Mouse (Mus musculus): ENCODE results near the gene Mtus2. TPM values are rescaled to one million over a fixed set of nuclear protein-coding genes. Genes with fewer than 3 reads are reported as not detected.

Mtus2 gene
- polyA plus RNA-seq, 1 experiment from 2014 or later: 14.4 TPM

- Histone ChIP-seq H3K4me3 (replicated peaks) (no peak overlapping the region), H3K9me3 (0 out of 2 replicates have a peak, but pooled peaks cover 2% of the 10 kb centered on the region), H3K36me3 (replicated peaks) (no peaks in the 10 kb centered on the region), H3K27ac (no peak overlapping the region), H3K9ac (no peak overlapping the region), H3K4me1 (no peaks in the 10 kb centered on the region), H3K4me2 (no peak overlapping the region), H3K27me3 (no peaks in the 10 kb centered on the region)
- WGBS: 11% methylated on average over 7 of the region's 7 CpGs
- peak; percentile 68 for ATAC-seq (ENCODE audit: low FRiP score)
Measured at GRCm38 (mm10) chr5:148241932-148242331, 284.8 kb downstream of the Mtus2 start.

- H3K4me2 ChIP-seq: no peak overlapping the region
- H3K9ac ChIP-seq: no peak overlapping the region
- no peaks in the 10 kb centered on the region for H3K4me1 ChIP-seq
- WGBS: 33% methylated on average over 1 of the region's 1 CpGs
- H3K9me3 ChIP-seq: 0 out of 2 replicates have a peak, but pooled peaks cover 2% of the 10 kb centered on the region
- H3K27me3 ChIP-seq: no peaks in the 10 kb centered on the region
- no peaks in the 10 kb centered on the region for H3K36me3 ChIP-seq (replicated peaks)
- ATAC-seq (ENCODE audit: low FRiP score): no peak
- no peak overlapping the region for H3K27ac ChIP-seq
- no peak overlapping the region for H3K4me3 ChIP-seq (replicated peaks)
Measured at GRCm38 (mm10) chr5:148244471-148244870, 287.4 kb downstream of the Mtus2 start.

- WGBS: 79% methylated on average over 2 of the region's 2 CpGs
- H3K36me3 ChIP-seq (replicated peaks): no peaks in the 10 kb centered on the region
- no peak overlapping the region for H3K4me3 ChIP-seq (replicated peaks)
- no peaks in the 10 kb centered on the region for H3K4me1 ChIP-seq
- 0 out of 2 replicates have a peak, but pooled peaks cover 2% of the 10 kb centered on the region for H3K9me3 ChIP-seq
- no peak for ATAC-seq (ENCODE audit: low FRiP score)
- no peak overlapping the region for H3K27ac ChIP-seq
- H3K9ac ChIP-seq: no peak overlapping the region
- H3K4me2 ChIP-seq: no peak overlapping the region
- no peaks in the 10 kb centered on the region for H3K27me3 ChIP-seq
Measured at GRCm38 (mm10) chr5:148245386-148245785, 288.3 kb downstream of the Mtus2 start.

GRCm38 (mm10) chr5:148248236-148248635 lies 291.1 kb downstream of the Mtus2 start:
- H3K4me1 ChIP-seq: no peaks in the 10 kb centered on the region
- no peak overlapping the region for H3K4me3 ChIP-seq (replicated peaks)
- no peak overlapping the region for H3K4me2 ChIP-seq
- H3K9ac ChIP-seq: no peak overlapping the region
- no peak for ATAC-seq (ENCODE audit: low FRiP score)
- WGBS: 63% methylated on average over 2 of the region's 2 CpGs
- H3K27me3 ChIP-seq: no peaks in the 10 kb centered on the region
- no peaks in the 10 kb centered on the region for H3K36me3 ChIP-seq (replicated peaks)
- no peak overlapping the region for H3K27ac ChIP-seq
- 0 out of 2 replicates have a peak, but pooled peaks cover 2% of the 10 kb centered on the region for H3K9me3 ChIP-seq

GRCm38 (mm10) chr5:148251847-148252246 lies 294.7 kb downstream of the Mtus2 start:
- Histone ChIP-seq H3K9me3 (no peaks in the 10 kb centered on the region), H3K4me2 (no peak overlapping the region), H3K36me3 (replicated peaks) (no peaks in the 10 kb centered on the region), H3K4me3 (replicated peaks) (no peak overlapping the region), H3K27ac (no peak overlapping the region), H3K4me1 (no peaks in the 10 kb centered on the region), H3K27me3 (no peaks in the 10 kb centered on the region), H3K9ac (no peak overlapping the region)
- ATAC-seq (ENCODE audit: low FRiP score): no peak

GRCm38 (mm10) chr5:148262016-148262415 lies 304.9 kb downstream of the Mtus2 start:
- H3K9ac ChIP-seq: no peak overlapping the region
- 88% methylated on average over 7 of the region's 7 CpGs for WGBS
- no peak for ATAC-seq (ENCODE audit: low FRiP score)

GRCm38 (mm10) chr5:148264819-148265707 lies 307.9 kb downstream of the Mtus2 start:
- under 1% methylated on average over 32 of the region's 32 CpGs for whole genome bisulfite sequencing
- peak overlapping the region; percentile 57 for H3K4me3 ChIP-seq (replicated peaks)
- peaks cover 11% of the 10 kb centered on the region; the same call in 1 of the 2 replicates for H3K27me3 ChIP-seq
- no peaks in the 10 kb centered on the region for H3K9me3 ChIP-seq
- ATAC-seq (ENCODE audit: low FRiP score): peak; percentile 85
- peak overlapping the region; percentile 85 for H3K4me2 ChIP-seq
- 0 out of 2 replicates have a peak overlapping the region, but pooled peaks have one; percentile 36 for H3K27ac ChIP-seq
- H3K4me1 ChIP-seq: peaks cover 10% of the 10 kb centered on the region
- H3K36me3 ChIP-seq (replicated peaks): no peaks in the 10 kb centered on the region
- peak overlapping the region; percentile 61 for H3K9ac ChIP-seq

More at GRCm38 (mm10) chr5:148262016-148262415, 304.9 kb downstream of the Mtus2 start:
- H3K27ac ChIP-seq: no peak overlapping the region
- H3K4me1 ChIP-seq: peaks cover 10% of the 10 kb centered on the region
- no peak overlapping the region for H3K4me2 ChIP-seq
- no peak overlapping the region for H3K4me3 ChIP-seq (replicated peaks)
- H3K9me3 ChIP-seq: 0 out of 2 replicates have a peak, but pooled peaks cover 4% of the 10 kb centered on the region
- H3K36me3 ChIP-seq (replicated peaks): no peaks in the 10 kb centered on the region
- peaks cover 11% of the 10 kb centered on the region; the same call in 1 of the 2 replicates for H3K27me3 ChIP-seq

- Histone ChIP-seq H3K4me2 (no peak overlapping the region), H3K27me3 (peaks cover 11% of the 10 kb centered on the region; the same call in 1 of the 2 replicates), H3K4me3 (replicated peaks) (no peak overlapping the region), H3K9me3 (no peaks in the 10 kb centered on the region), H3K27ac (no peak overlapping the region), H3K36me3 (replicated peaks) (no peaks in the 10 kb centered on the region), H3K9ac (no peak overlapping the region), H3K4me1 (peaks cover 10% of the 10 kb centered on the region)
- 65% methylated on average over 2 of the region's 2 CpGs for WGBS
- ATAC-seq (ENCODE audit: low FRiP score): no peak
Measured at GRCm38 (mm10) chr5:148266841-148267240, 309.7 kb downstream of the Mtus2 start.

- no peak overlapping the region for H3K4me2 ChIP-seq
- H3K4me1 ChIP-seq: peaks cover 10% of the 10 kb centered on the region
- no peak overlapping the region for H3K9ac ChIP-seq
- H3K36me3 ChIP-seq (replicated peaks): no peaks in the 10 kb centered on the region
- H3K4me3 ChIP-seq (replicated peaks): no peak overlapping the region
- no peak overlapping the region for H3K27ac ChIP-seq
- no peaks in the 10 kb centered on the region for H3K9me3 ChIP-seq
- WGBS: 70% methylated on average over 4 of the region's 4 CpGs
- peaks cover 11% of the 10 kb centered on the region; the same call in 1 of the 2 replicates for H3K27me3 ChIP-seq
- no peak for ATAC-seq (ENCODE audit: low FRiP score)
Measured at GRCm38 (mm10) chr5:148267446-148267845, 310.3 kb downstream of the Mtus2 start.

- no peak overlapping the region for H3K4me3 ChIP-seq (replicated peaks)
- no peak for ATAC-seq (ENCODE audit: low FRiP score)
- H3K9ac ChIP-seq: no peak overlapping the region
- H3K36me3 ChIP-seq (replicated peaks): no peaks in the 10 kb centered on the region
- H3K4me1 ChIP-seq: no peaks in the 10 kb centered on the region
- no peaks in the 10 kb centered on the region for H3K27me3 ChIP-seq
- H3K9me3 ChIP-seq: no peaks in the 10 kb centered on the region
- no peak overlapping the region for H3K27ac ChIP-seq
- WGBS: 85% methylated on average over 6 of the region's 6 CpGs
- H3K4me2 ChIP-seq: no peak overlapping the region
Measured at GRCm38 (mm10) chr5:148272065-148272464, 314.9 kb downstream of the Mtus2 start.

- no peak overlapping the region for H3K9ac ChIP-seq
- no peak for ATAC-seq (ENCODE audit: low FRiP score)
- no peaks in the 10 kb centered on the region for H3K9me3 ChIP-seq
- H3K4me3 ChIP-seq (replicated peaks): no peak overlapping the region
- H3K27me3 ChIP-seq: no peaks in the 10 kb centered on the region
- WGBS: 93% methylated on average over 6 of the region's 6 CpGs
- H3K4me2 ChIP-seq: no peak overlapping the region
- H3K36me3 ChIP-seq (replicated peaks): no peaks in the 10 kb centered on the region
- H3K27ac ChIP-seq: no peak overlapping the region
- H3K4me1 ChIP-seq: no peaks in the 10 kb centered on the region
Measured at GRCm38 (mm10) chr5:148272771-148273170, 315.7 kb downstream of the Mtus2 start.

GRCm38 (mm10) chr5:148278233-148278632 lies 321.1 kb downstream of the Mtus2 start:
- Histone ChIP-seq H3K4me3 (replicated peaks) (no peak overlapping the region), H3K27ac (no peak overlapping the region), H3K4me2 (no peak overlapping the region), H3K36me3 (replicated peaks) (no peaks in the 10 kb centered on the region), H3K9me3 (no peaks in the 10 kb centered on the region), H3K4me1 (no peaks in the 10 kb centered on the region), H3K27me3 (no peaks in the 10 kb centered on the region), H3K9ac (no peak overlapping the region)
- WGBS: 82% methylated on average over 8 of the region's 8 CpGs
- no peak for ATAC-seq (ENCODE audit: low FRiP score)
